ENCODE assay signal across 15 mouse cellular contexts in genomic region chr1:82395371-82395770, GRCm38 (mm10).
"Had no signal": no experiment of that assay in that cellular context is flagged by ENCODE, and none has a peak within 500 bp of the region (broad histone marks: within the 10 kb centered on the region; RNA-seq: fewer than 3 reads in every experiment).

No protein-coding gene starts in this region.

- H3K9me3 ChIP-seq: limb, embryonic 12.5 days; limb, embryonic 15.5 days; midbrain, embryonic 12.5 days; midbrain, embryonic 15.5 days; neural tube, embryonic 12.5 days; neural tube, embryonic 15.5 days had no signal

- H3K4me2 ChIP-seq: limb, embryonic 12.5 days; limb, embryonic 15.5 days; liver, embryonic 11.5 days; lung, embryonic 14.5 days; midbrain, embryonic 12.5 days; midbrain, embryonic 15.5 days; neural tube, embryonic 12.5 days; neural tube, embryonic 15.5 days had no signal

- H3K9ac ChIP-seq: limb, embryonic 12.5 days; limb, embryonic 15.5 days; liver, embryonic 14.5 days; liver, postnatal 0 days; lung, embryonic 14.5 days; midbrain, embryonic 12.5 days; midbrain, embryonic 15.5 days; neural tube, embryonic 12.5 days; neural tube, embryonic 15.5 days had no signal

- H3K36me3 ChIP-seq: limb, embryonic 12.5 days; limb, embryonic 15.5 days; midbrain, embryonic 12.5 days; midbrain, embryonic 15.5 days; neural tube, embryonic 12.5 days; neural tube, embryonic 15.5 days had no signal

- H3K4me1 ChIP-seq: limb, embryonic 12.5 days; limb, embryonic 15.5 days; midbrain, embryonic 15.5 days; neural tube, embryonic 12.5 days; neural tube, embryonic 15.5 days had no signal

- H3K27me3 ChIP-seq: limb, embryonic 12.5 days; limb, embryonic 15.5 days; midbrain, embryonic 12.5 days; midbrain, embryonic 15.5 days; neural tube, embryonic 12.5 days; neural tube, embryonic 15.5 days had no signal

- ATAC-seq: liver, postnatal 0 days; lung, postnatal 0 days; midbrain, embryonic 15.5 days had no signal

- H3K27ac ChIP-seq: limb, embryonic 12.5 days; limb, embryonic 15.5 days; liver, embryonic 14.5 days; macrophage; midbrain, embryonic 12.5 days; midbrain, embryonic 15.5 days; neural tube, embryonic 12.5 days; neural tube, embryonic 15.5 days had no signal

- H3K4me3 ChIP-seq: limb, embryonic 12.5 days; limb, embryonic 15.5 days; midbrain, embryonic 12.5 days; midbrain, embryonic 15.5 days; neural tube, embryonic 12.5 days; neural tube, embryonic 15.5 days had no signal

- DNase-seq: left cerebral cortex, postnatal 4 days; liver, postnatal 0 days; lung, embryonic 14.5 days; thymus, adult 18-20 months; thymus, postnatal 36 days had no signal
